Mouse (Mus musculus) kidney, embryonic 15.5 days (tissue): ENCODE data around the gene Rpl36al. TPM values are rescaled to one million over a fixed set of nuclear protein-coding genes. Genes with fewer than 3 reads are reported as not detected.

Source experiments
- ATAC-seq: fragments of 200-750 bp; cut with Nextera tagmentation; replicated peaks from 2 replicates; pipeline ENCODE4 v1.8.0; 2017; ENCODE audit warnings: moderate TSS enrichment; ENCODE audit not compliant: low FRiP score
- H3K27ac ChIP-seq: fragments of 300-500 bp; sonication (generic); 2 replicates; pipeline ENCODE4 v1.5.1; 2015; ENCODE audit warnings: mild to moderate bottlenecking, inconsistent platforms
- H3K27me3 ChIP-seq: fragments of 300-500 bp; sonication (generic); 2 replicates; pipeline ENCODE4 v1.6.1; 2015; ENCODE audit warnings: inconsistent platforms
- H3K36me3 ChIP-seq: fragments of 300-500 bp; sonication (generic); 2 replicates; pipeline ENCODE4 v1.6.1; 2015; ENCODE audit warnings: inconsistent platforms
- H3K4me1 ChIP-seq: fragments of 300-500 bp; sonication (generic); 2 replicates; pipeline ENCODE4 v1.6.1; 2015; ENCODE audit warnings: inconsistent platforms
- H3K4me2 ChIP-seq: fragments of 300-500 bp; sonication (generic); 2 replicates; pipeline ENCODE4 v1.6.1; 2015; ENCODE audit warnings: moderate library complexity, mild to moderate bottlenecking, inconsistent platforms
- H3K4me3 ChIP-seq: fragments of 300-500 bp; sonication (generic); replicated peaks from 2 replicates; pipeline ENCODE4 v1.5.1; 2015; ENCODE audit warnings: mild to moderate bottlenecking, inconsistent platforms
- H3K9ac ChIP-seq: fragments of 300-500 bp; sonication (generic); 2 replicates; pipeline ENCODE4 v1.6.1; 2015; ENCODE audit warnings: mild to moderate bottlenecking, inconsistent platforms
- H3K9me3 ChIP-seq: fragments of 300-500 bp; sonication (generic); replicated peaks from 2 replicates; pipeline ENCODE4 v1.6.1; 2016; ENCODE audit warnings: inconsistent platforms
- WGBS: fragments of 180-500 bp; shearing (Covaris S2); methylation state at CpG from one replicate; pipeline ENCODE4 v1.1.7; 2015; ENCODE audit warnings: mixed read lengths; 5-methylcytosine and 5-hydroxymethylcytosine counted together
- polyA plus RNA-seq: library from polyadenylated mRNA; unstranded; fragments of >200 nt; fragmentation: Nextera tagmentation; extraction: Ambion mirVana; gene quantifications from 2 replicates; pipeline ENCODE4 v1.2.1, GENCODE M21; 2015

Gene Rpl36al
- polyA plus RNA-seq, 1 experiment from 2014 or later, result 569 TPM

- no peak overlapping the region for H3K9ac ChIP-seq
- no peak overlapping the region for H3K4me3 ChIP-seq
- H3K27ac ChIP-seq, result no peak overlapping the region
- no peaks in the 10 kb centered on the region for H3K9me3 ChIP-seq
- 90% methylated on average over 2 of the region's 2 CpGs for WGBS
- H3K27me3 ChIP-seq, result no peaks in the 10 kb centered on the region
- peaks cover 79% of the 10 kb centered on the region for H3K36me3 ChIP-seq
- H3K4me1 ChIP-seq, result no peaks in the 10 kb centered on the region
- H3K4me2 ChIP-seq, result no peak overlapping the region
- no peak for ATAC-seq
Observed at GRCm38 (mm10) chr12:69208520-69208919, 24.6 kb upstream of the Rpl36al start.

GRCm38 (mm10) chr12:69207926-69208325 lies 24.0 kb upstream of the Rpl36al start:
- no peak overlapping the region for H3K4me3 ChIP-seq
- 91% methylated on average over 7 of the region's 7 CpGs for WGBS
- no peaks in the 10 kb centered on the region for H3K27me3 ChIP-seq
- H3K4me1 ChIP-seq, result no peaks in the 10 kb centered on the region
- H3K27ac ChIP-seq, result no peak overlapping the region
- H3K9ac ChIP-seq, result no peak overlapping the region
- H3K36me3 ChIP-seq, result peaks cover 79% of the 10 kb centered on the region
- H3K4me2 ChIP-seq, result no peak overlapping the region
- no peak for ATAC-seq
- no peaks in the 10 kb centered on the region for H3K9me3 ChIP-seq

GRCm38 (mm10) chr12:69207396-69207795 lies 23.5 kb upstream of the Rpl36al start:
- no peak for ATAC-seq
- 97% methylated on average over 8 of the region's 8 CpGs for WGBS
- H3K27me3 ChIP-seq, result no peaks in the 10 kb centered on the region
- no peaks in the 10 kb centered on the region for H3K4me1 ChIP-seq
- no peaks in the 10 kb centered on the region for H3K9me3 ChIP-seq
- H3K27ac ChIP-seq, result no peak overlapping the region
- no peak overlapping the region for H3K9ac ChIP-seq
- no peak overlapping the region for H3K4me3 ChIP-seq
- H3K36me3 ChIP-seq, result peaks cover 79% of the 10 kb centered on the region
- no peak overlapping the region for H3K4me2 ChIP-seq

GRCm38 (mm10) chr12:69204052-69204833 lies 20.4 kb upstream of the Rpl36al start, which contains the start of gene Gm49384:
TSS of gene Gm49384 (minus strand) at chr12:69204267.
- H3K9me3 ChIP-seq, result no peaks in the 10 kb centered on the region
- H3K36me3 ChIP-seq, result peaks cover 75% of the 10 kb centered on the region
- no peak within 1 kb of the TSS for H3K27ac ChIP-seq
- no peak within 1 kb of the TSS for H3K9ac ChIP-seq
- no peak within 1 kb of the TSS for H3K4me3 ChIP-seq
- no peaks in the 10 kb centered on the region for H3K27me3 ChIP-seq
- no peak for ATAC-seq
- 87% methylated on average over 16 of the region's 16 CpGs for WGBS
- H3K4me2 ChIP-seq, result no peak within 1 kb of the TSS
- peaks cover under 1% of the 10 kb centered on the region; the same call in 1 of the 2 replicates for H3K4me1 ChIP-seq

- Histone ChIP-seq H3K4me2 (peak overlapping the region; percentile 92; the same call in 1 of the 2 replicates), H3K4me3 (no peak overlapping the region; the same call in none of the 2 replicates), H3K9me3 (no peaks in the 10 kb centered on the region), H3K9ac (0 out of 2 replicates have a peak overlapping the region, but pooled peaks have one; percentile 1), H3K27me3 (no peaks in the 10 kb centered on the region), H3K4me1 (peaks cover 22% of the 10 kb centered on the region), H3K36me3 (peaks cover 41% of the 10 kb centered on the region), H3K27ac (no peak overlapping the region)
- ATAC-seq, result no peak
Observed at GRCm38 (mm10) chr12:69198985-69199384, 15.1 kb upstream of the Rpl36al start.

- Histone ChIP-seq H3K4me2 (peak within 1 kb of the TSS; percentile 92), H3K27me3 (no peaks in the 10 kb centered on the region), H3K9ac (peak within 1 kb of the TSS; percentile 80), H3K9me3 (no peaks in the 10 kb centered on the region), H3K4me3 (peak within 1 kb of the TSS; percentile 94), H3K4me1 (peaks cover 22% of the 10 kb centered on the region), H3K27ac (peak within 1 kb of the TSS; percentile 94), H3K36me3 (peaks cover 35% of the 10 kb centered on the region)
- under 1% methylated on average over 18 of the region's 18 CpGs for WGBS
- ATAC-seq, result peak; percentile 67
Observed at GRCm38 (mm10) chr12:69198164-69198535, 14.3 kb upstream of the Rpl36al start, which contains the start of gene Dnaaf2. TSS of gene Dnaaf2 (minus strand) at chr12:69198429.

GRCm38 (mm10) chr12:69197378-69198163 lies 13.7 kb upstream of the Rpl36al start:
- Histone ChIP-seq H3K4me1 (peaks cover 22% of the 10 kb centered on the region), H3K27me3 (no peaks in the 10 kb centered on the region), H3K27ac (peak overlapping the region; percentile 94), H3K36me3 (peaks cover 32% of the 10 kb centered on the region), H3K4me2 (peak overlapping the region; percentile 92), H3K9ac (peak overlapping the region; percentile 80), H3K9me3 (no peaks in the 10 kb centered on the region), H3K4me3 (peak overlapping the region; percentile 94)
- under 1% methylated on average over 93 of the region's 94 CpGs for WGBS
- peak; percentile 79 for ATAC-seq

- peak within 1 kb of the TSS; percentile 80 for H3K9ac ChIP-seq
- H3K27ac ChIP-seq, result peak within 1 kb of the TSS; percentile 94
- peak within 1 kb of the TSS; percentile 92 for H3K4me2 ChIP-seq
- H3K9me3 ChIP-seq, result no peaks in the 10 kb centered on the region
- ATAC-seq, result peak; percentile 76
- peaks cover 30% of the 10 kb centered on the region for H3K36me3 ChIP-seq
- no peaks in the 10 kb centered on the region for H3K27me3 ChIP-seq
- peaks cover 22% of the 10 kb centered on the region for H3K4me1 ChIP-seq
- WGBS, result under 1% methylated on average over 75 of the region's 75 CpGs
- H3K4me3 ChIP-seq, result peak within 1 kb of the TSS; percentile 94
Observed at GRCm38 (mm10) chr12:69196444-69197377, 12.8 kb upstream of the Rpl36al start, which contains the start of gene Gm49383. TSS of gene Gm49383 (minus strand) at chr12:69197104.

- Histone ChIP-seq H3K9ac (no peak overlapping the region), H3K4me2 (no peak overlapping the region), H3K9me3 (no peaks in the 10 kb centered on the region), H3K36me3 (peaks cover 43% of the 10 kb centered on the region), H3K27ac (no peak overlapping the region), H3K4me3 (no peak overlapping the region), H3K4me1 (peaks cover 7% of the 10 kb centered on the region), H3K27me3 (no peaks in the 10 kb centered on the region)
- 96% methylated on average over 2 of the region's 2 CpGs for WGBS
- ATAC-seq, result no peak
Observed at GRCm38 (mm10) chr12:69192637-69193036, 8.8 kb upstream of the Rpl36al start.

GRCm38 (mm10) chr12:69191396-69191795 lies 7.5 kb upstream of the Rpl36al start:
- peaks cover 50% of the 10 kb centered on the region for H3K36me3 ChIP-seq
- H3K4me1 ChIP-seq, result peaks cover 16% of the 10 kb centered on the region
- no peak overlapping the region for H3K27ac ChIP-seq
- H3K27me3 ChIP-seq, result no peaks in the 10 kb centered on the region
- H3K4me2 ChIP-seq, result no peak overlapping the region
- H3K9me3 ChIP-seq, result no peaks in the 10 kb centered on the region
- no peak overlapping the region for H3K9ac ChIP-seq
- no peak for ATAC-seq
- H3K4me3 ChIP-seq, result no peak overlapping the region
- 92% methylated on average over 5 of the region's 5 CpGs for WGBS

- Histone ChIP-seq H3K9ac (no peak overlapping the region), H3K27me3 (no peaks in the 10 kb centered on the region), H3K27ac (no peak overlapping the region), H3K9me3 (no peaks in the 10 kb centered on the region), H3K4me3 (no peak overlapping the region), H3K36me3 (peaks cover 50% of the 10 kb centered on the region), H3K4me1 (peaks cover 15% of the 10 kb centered on the region), H3K4me2 (no peak overlapping the region)
- no peak for ATAC-seq
- 100% methylated on average over 1 of the region's 1 CpGs for WGBS
Observed at GRCm38 (mm10) chr12:69190522-69190921, 6.6 kb upstream of the Rpl36al start.
